Mouse (Mus musculus): ENCODE results near the gene Gm44.

DNA sequence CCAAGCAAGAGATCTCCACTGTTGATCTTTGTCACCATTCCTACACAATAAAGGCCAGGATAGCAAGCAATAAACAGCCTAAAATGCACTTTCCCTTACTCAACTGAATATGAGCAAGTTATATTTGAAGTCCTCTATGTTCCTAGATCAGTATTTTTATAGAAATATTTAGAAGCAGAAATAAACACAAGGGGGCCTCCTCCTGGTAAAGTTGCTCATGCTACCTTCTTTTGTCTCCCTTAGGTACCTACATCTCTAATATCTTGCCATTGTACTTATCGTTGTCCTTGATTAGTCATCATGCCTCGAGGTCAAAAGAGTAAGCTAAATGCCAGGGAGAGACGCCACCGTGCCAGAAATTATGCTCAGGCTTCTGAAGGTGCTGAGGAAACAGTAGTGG is at the start of gene Gm44:
- TF ChIP-seq POLR2A (IDR thresholded peaks at IDR 0.05; ENCODE audit: insufficient read depth, low read depth, low read length) (no peak), CTCF (IDR thresholded peaks at IDR 0.05; ENCODE audit: insufficient read depth, low read depth, low read length) (no peak)
